Mouse (Mus musculus) G1E (cell line): ENCODE results near the gene Adpgk.

ENCODE experiments used
- CTCF ChIP-seq: IDR thresholded peaks from 2 replicates; pipeline ENCODE4 v1.5.1; 2012; ENCODE audit warnings: low read depth, low read length, inconsistent platforms, mixed read lengths
- GATA1 ChIP-seq: IDR thresholded peaks from 2 replicates; pipeline ENCODE4 v1.6.1; 2012; ENCODE audit warnings: borderline replicate concordance, low read length, inconsistent platforms, mixed read lengths
- POLR2AphosphoS5 ChIP-seq: IDR thresholded peaks from 2 replicates; pipeline ENCODE4 v1.6.1; 2012; ENCODE audit warnings: low read depth, low read length, inconsistent platforms; ENCODE audit not compliant: insufficient replicate concordance
- TAL1 ChIP-seq: conservative IDR thresholded peaks from 2 replicates; pipeline ENCODE4 v1.6.1; 2012; ENCODE audit warnings: low read depth, low read length, inconsistent platforms, mixed read lengths

DNA sequence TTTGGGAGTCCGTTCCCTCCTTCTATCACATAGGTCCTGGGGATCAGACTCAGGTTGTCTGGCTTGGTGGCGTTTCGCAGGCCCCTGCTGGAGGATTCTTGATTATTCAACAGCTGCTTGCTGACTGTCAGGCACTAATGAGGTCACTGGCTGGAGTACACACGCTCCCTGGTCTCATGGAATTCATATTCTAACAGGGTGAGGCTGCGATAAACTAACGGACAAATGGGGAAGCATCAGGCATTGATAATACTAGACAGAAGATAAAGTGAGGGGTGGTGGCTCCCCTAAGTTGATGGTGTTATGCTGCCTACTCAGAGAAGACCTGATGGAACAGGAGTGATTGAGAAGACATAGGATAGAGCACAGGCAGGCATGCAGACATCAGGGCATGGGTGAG, 5.7 kb upstream of the Adpgk start:
- no peak for TF ChIP-seq CTCF
- TF ChIP-seq GATA1 = no peak
- no peak for TF ChIP-seq TAL1
- TF ChIP-seq POLR2AphosphoS5 = no peak
